Mouse (Mus musculus) adrenal gland, postnatal 4 days (tissue): ENCODE results near the gene Rccd1. TPM values are rescaled to one million over a fixed set of nuclear protein-coding genes. Genes with fewer than 3 reads are reported as not detected.

Experiments
- DNase-seq, 2 experiments: peaks; one replicate each; pipeline ENCODE4 v3.0.0; 2021 to 2022; ENCODE audit warnings: low spot score in 2 of 2, mixed read lengths in 2 of 2
- total RNA-seq, 2 experiments: library from RNA; stranded (reverse); gene quantifications; 2 replicates each; pipeline ENCODE4 v1.2.3; 2021

Gene Rccd1
- total RNA-seq, 2 experiments from 2014 or later: 15.8 to 20.5 TPM

DNA sequence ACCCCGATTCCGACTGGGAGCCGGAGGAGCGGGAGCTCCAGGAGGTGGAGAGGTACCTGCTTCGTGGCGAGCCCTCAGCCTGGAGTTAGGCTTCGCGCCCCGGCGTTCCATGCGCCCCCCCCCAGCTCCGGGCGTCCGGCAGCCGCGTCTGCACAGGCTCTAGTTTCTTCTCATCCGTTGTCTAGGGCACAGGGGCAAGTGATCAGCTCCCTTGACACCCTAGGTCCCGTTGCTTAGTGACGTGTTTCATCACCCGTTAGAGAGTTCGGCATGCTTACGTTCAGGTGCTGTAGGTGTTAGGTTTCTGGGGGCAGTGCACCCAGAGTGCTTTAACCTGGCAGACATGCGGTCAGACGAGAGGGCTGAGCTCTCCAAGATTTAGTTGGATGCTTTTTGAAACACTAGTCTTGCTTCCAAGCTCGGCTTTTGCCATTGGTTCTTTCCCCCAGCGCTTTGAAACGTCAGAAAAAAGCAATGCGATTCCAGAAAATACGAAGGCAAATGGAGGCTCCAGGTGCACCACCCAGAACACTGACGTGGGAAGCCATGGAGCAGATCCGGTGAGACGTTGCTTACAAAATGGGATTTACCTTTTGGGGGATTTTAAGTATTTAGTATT is 62.8 kb downstream of the Rccd1 start:
- no peak for DNase-seq

DNA sequence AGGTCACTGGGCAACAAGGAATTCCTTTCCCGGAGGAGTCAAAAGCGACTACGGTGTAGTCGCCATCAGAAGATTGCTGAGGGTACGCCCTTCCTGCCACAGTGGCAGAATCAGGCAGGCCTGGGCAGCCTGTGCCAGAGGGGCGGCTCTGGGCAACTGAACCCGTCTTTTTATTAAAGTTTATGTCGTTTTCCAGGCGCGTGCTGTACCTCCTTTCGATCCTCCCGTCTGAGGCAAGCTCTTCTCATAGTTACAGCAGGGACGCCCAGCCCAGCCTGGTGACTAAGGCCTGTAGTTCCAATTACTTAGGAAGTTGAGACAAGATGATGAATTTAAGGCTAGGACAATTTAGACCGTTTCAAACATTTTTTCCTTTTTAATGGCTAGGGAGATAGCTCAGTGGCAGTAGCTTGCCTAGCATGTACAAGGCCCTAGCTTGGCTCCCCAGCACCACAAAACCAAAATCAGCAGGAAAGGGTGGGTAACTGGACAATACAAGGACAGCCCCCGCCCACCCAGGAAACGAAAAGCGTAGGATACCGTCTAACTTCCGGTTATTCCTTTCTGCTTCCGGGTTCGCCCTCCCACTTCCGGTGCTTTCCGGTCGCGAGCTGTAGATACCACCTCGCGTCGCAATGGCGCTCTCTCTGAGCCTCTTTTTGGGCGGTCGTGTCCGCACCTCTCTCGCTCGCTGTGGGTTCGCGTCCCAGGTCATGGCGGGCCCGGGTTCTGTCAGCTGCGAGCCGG is 63.5 kb downstream of the Rccd1 start, which contains the start of gene Ngrn:
Gene Ngrn (plus strand): TSS at position 591 of the 747 bp plus-strand sequence.
- DNase-seq: peak; percentile 54 to 71

DNA sequence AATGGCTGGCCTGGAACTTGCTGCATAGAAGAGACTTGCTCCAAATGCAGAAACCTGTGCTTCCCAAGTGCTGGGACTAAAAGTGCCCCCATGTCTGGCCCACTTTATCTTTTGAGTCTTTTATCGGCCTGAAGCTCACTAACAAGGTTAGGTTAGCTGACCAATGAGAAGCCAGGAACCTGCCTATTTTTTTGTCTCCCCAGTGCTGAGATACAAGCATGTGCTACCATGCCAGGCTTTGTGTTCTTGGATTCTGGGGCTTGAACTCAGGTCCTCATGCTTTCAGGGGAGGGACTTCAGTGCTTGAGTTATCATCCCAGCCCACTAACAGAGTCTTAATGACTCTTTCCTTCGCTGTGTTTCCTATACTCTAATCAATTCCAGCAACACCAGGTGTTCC is 66.5 kb downstream of the Rccd1 start:
- DNase-seq: no peak

DNA sequence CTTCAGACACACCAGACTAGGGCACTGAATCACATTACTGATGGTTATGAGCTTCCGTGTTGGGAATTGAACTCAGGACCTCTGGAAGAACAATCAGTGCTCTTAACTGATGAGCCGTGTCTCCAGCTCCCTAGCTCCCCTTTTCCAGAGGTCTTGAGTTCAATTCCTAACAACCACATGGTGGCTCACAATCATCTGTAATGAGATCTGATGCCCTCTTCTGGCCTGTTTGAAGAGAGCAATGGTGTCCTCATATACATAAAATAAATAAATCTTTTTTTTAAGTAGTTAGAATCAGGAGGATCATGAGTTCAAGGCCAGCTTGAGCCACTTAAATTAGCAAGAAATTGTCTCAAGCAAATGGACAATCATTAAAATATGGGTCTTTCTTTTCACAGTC is 68.3 kb downstream of the Rccd1 start:
- no peak for DNase-seq

DNA sequence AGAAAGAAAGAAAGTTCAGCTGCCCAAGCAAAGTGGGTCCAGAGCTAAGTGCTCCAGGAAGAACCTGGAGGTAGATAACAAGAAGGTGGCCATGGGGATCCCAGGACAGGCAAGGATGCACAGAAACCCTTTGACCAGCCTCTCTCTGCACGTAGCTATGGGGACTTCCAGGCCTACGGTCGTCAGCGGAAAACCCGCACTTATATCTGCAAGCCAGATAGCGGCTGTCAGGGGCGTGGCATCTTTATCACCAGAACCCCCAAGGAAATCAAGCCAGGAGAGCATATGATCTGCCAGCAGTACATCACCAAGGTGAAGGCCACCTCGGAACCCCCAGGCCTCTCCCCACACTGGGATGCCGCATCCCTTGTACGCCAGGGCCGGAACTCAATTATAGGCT is 71.4 kb downstream of the Rccd1 start:
- DNase-seq: no peak

DNA sequence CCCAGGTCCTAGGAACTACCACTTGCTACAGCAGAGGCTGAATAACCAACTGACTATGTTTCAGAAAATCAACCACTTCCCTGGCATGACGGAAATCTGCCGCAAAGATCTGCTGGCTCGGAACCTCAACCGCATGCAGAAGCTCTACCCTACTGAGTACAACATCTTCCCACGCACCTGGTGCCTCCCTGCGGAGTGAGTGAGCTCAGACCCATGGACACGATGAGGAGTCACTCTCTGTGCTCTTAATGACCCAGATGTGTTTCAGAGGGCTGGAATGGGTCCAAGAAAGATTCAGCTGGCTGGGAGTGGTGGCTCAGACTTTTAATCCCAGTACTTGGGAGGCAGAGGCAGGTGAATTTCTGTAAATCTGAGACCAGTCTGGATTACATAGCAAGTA is 71.8 kb downstream of the Rccd1 start:
- DNase-seq: no peak

DNA sequence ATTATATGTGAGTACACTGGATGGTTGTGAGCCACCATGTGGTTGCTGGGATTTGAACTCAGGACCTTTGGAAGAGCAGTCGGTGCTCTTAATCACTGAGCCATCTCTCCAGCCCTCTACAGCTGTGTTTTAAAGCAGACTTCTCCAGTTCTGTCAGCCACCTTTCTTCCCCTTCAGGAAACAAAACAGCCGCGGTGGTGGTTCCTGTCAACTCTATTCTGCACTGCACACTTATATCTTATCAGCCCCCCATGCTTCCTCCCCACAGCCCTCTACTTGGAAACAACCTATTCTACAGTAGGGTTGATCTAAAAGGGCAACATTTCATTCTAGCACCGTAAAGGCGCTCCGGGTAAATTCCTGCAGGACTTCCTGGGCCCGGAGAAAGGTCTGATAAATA is 77.4 kb downstream of the Rccd1 start:
- DNase-seq: no peak

DNA sequence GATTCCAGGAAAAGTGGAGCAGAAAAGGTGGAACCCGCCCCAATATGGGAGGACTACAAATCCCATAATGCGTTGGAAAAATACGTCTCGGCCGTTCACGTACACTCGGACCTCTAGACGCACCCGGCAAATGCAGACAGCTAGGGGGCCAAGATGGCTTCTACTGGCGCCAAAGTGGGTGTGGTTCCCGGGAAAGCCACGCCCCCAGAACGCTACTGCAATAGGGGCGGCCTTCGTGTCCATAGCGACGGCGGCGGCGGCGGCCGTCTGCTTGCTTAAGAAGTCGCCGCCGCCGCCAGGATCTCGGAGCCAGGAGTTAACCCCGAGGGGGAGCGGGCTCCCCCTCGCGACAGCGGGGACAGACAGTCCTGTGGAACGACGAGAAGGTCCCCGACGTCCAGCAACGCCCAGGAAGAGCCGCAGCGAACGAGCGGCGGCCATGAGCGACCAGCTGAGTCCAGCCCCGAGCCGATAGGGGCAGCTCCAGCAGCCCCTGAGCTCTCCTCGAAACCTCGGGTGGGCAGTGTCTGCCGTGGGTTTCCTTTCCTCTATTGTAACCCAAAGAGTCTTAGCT is 78.0 kb downstream of the Rccd1 start, which contains the start of gene Ttll13:
Gene Ttll13 (plus strand): TSS at position 229 of the 574 bp plus-strand sequence.
- peak; percentile 84 to 94 for DNase-seq

DNA sequence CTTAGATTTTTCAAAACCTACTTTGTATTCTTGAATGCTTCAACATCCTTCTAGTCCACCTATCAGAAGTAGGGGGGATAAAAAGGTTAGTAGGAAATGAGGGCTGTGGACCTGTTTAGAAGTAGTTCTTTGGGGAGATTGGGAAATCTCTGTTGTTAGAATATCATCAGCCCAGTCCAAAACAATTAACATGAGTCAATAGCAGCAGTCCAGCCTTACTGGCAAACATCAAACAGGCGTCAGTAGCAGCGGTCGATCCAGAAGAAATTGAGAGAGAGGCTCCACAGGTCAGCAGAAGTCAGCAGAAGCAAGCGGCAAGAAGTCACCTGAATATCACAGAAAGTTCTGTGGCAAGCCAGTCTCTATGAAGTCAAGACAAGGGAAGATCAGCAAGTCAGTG is 79.4 kb downstream of the Rccd1 start:
- no peak for DNase-seq

Other genes with a start within 250 kb of the Rccd1 start
- gene Idh2, start 209.1 kb downstream of the Rccd1 start, total RNA-seq: 100 to 1,000 TPM; 275 to 289 TPM
- 10 to 100 TPM; 62.1 to 66.9 TPM for gene Sema4b, start 137.6 kb downstream of the Rccd1 start, total RNA-seq
- 10 to 100 TPM; 50.5 to 52.1 TPM for gene Cib1, start 91.6 kb downstream of the Rccd1 start, total RNA-seq
- gene Gdpgp1, start 91.6 kb downstream of the Rccd1 start, total RNA-seq: 1 to 10 TPM; 5.0 to 5.1 TPM
- gene Ttll13, start 78.1 kb downstream of the Rccd1 start, total RNA-seq: 1 to 10 TPM; 3.2 to 4.5 TPM
- 10 to 100 TPM; 52.0 to 58.2 TPM for gene Ngrn, start 63.2 kb downstream of the Rccd1 start, total RNA-seq
- 10 to 100 TPM; 20.1 to 22.9 TPM for gene Vps33b, start 54.8 kb downstream of the Rccd1 start, total RNA-seq
- 10 to 100 TPM; 54.3 to 63.7 TPM for gene Prc1, start 30.0 kb downstream of the Rccd1 start, total RNA-seq
- gene Unc45a, start 16.6 kb upstream of the Rccd1 start, total RNA-seq: 10 to 100 TPM; 43.6 to 53.5 TPM
- gene Hddc3, start 18.6 kb upstream of the Rccd1 start, total RNA-seq: 10 to 100 TPM; 41.8 to 42.4 TPM
- 100 to 1,000 TPM; 106 to 111 TPM for gene Man2a2, start 46.9 kb upstream of the Rccd1 start, total RNA-seq
- 10 to 100 TPM; 19.3 to 21.1 TPM for gene Fes, start 63.5 kb upstream of the Rccd1 start, total RNA-seq
- gene Furin, start 81.0 kb upstream of the Rccd1 start, total RNA-seq: 100 to 1,000 TPM; 137 to 140 TPM
- gene Blm, start 210.7 kb upstream of the Rccd1 start, total RNA-seq: 10 to 100 TPM; 13.9 to 18.0 TPM